Mouse (Mus musculus) embryonic facial prominence, embryonic 13.5 days (tissue): ENCODE measurements around the gene Wwox. TPM values are rescaled to one million over a fixed set of nuclear protein-coding genes. Genes with fewer than 3 reads are reported as not detected.

Experiments used
- ATAC-seq: fragments of 200-750 bp; cut with Nextera tagmentation; 2 replicates; pipeline ENCODE4 v1.8.0; 2017; ENCODE audit warnings: low read depth; ENCODE audit not compliant: insufficient number of reproducible peaks, insufficient read depth, low FRiP score, low TSS enrichment
- H3K27ac ChIP-seq: fragments of 300-500 bp; sonication (generic); 2 replicates; pipeline ENCODE4 v1.5.1; 2015; ENCODE audit warnings: moderate library complexity, mild to moderate bottlenecking, inconsistent platforms
- H3K27me3 ChIP-seq: fragments of 300-500 bp; sonication (generic); 2 replicates; pipeline ENCODE4 v1.6.1; 2015; ENCODE audit warnings: mild to moderate bottlenecking, inconsistent platforms
- H3K36me3 ChIP-seq: fragments of 300-500 bp; sonication (generic); 2 replicates; pipeline ENCODE4 v1.6.1; 2015; ENCODE audit warnings: mild to moderate bottlenecking, inconsistent platforms
- H3K4me1 ChIP-seq: fragments of 300-500 bp; sonication (generic); 2 replicates; pipeline ENCODE4 v1.6.1; 2015; ENCODE audit warnings: inconsistent platforms
- H3K4me2 ChIP-seq: fragments of 300-500 bp; sonication (generic); 2 replicates; pipeline ENCODE4 v1.6.1; 2015; ENCODE audit warnings: moderate library complexity, mild to moderate bottlenecking, inconsistent platforms
- H3K4me3 ChIP-seq: fragments of 300-500 bp; sonication (generic); 2 replicates; pipeline ENCODE4 v1.5.1; 2015; ENCODE audit warnings: mild to moderate bottlenecking, inconsistent platforms
- H3K9ac ChIP-seq: fragments of 300-500 bp; sonication (generic); 2 replicates; pipeline ENCODE4 v1.6.1; 2015; ENCODE audit warnings: mild to moderate bottlenecking, inconsistent platforms
- H3K9me3 ChIP-seq: fragments of 300-500 bp; sonication (generic); 2 replicates; pipeline ENCODE4 v1.6.1; 2016; ENCODE audit warnings: inconsistent platforms
- WGBS: fragments of 180-500 bp; shearing (Covaris S2); methylation state at CpG from one replicate; pipeline ENCODE4 v1.1.7; 2015; ENCODE audit warnings: mixed read lengths; 5-methylcytosine and 5-hydroxymethylcytosine counted together
- polyA plus RNA-seq: library from polyadenylated mRNA; unstranded; fragments of >200 nt; fragmentation: Nextera tagmentation; extraction: Ambion mirVana; gene quantifications from 2 replicates; pipeline ENCODE4 v1.2.1, GENCODE M21; 2015

The Wwox gene
- polyA plus RNA-seq, 1 experiment from 2014 or later, result 11.5 TPM

GRCm38 (mm10) chr8:115064691-115065090 lies 625.2 kb downstream of the Wwox start:
- H3K9me3 ChIP-seq, result no peaks in the 10 kb centered on the region

GRCm38 (mm10) chr8:115065386-115065785 lies 625.9 kb downstream of the Wwox start:
- H3K9ac ChIP-seq, result no peak overlapping the region
- peaks cover 8% of the 10 kb centered on the region; the same call in 1 of the 2 replicates for H3K4me1 ChIP-seq
- no peak overlapping the region for H3K27ac ChIP-seq
- no peak overlapping the region for H3K4me2 ChIP-seq
- ATAC-seq, result no peak
- H3K27me3 ChIP-seq, result 0 out of 2 replicates have a peak, but pooled peaks cover 7% of the 10 kb centered on the region
- no peaks in the 10 kb centered on the region for H3K9me3 ChIP-seq
- no peak overlapping the region for H3K4me3 ChIP-seq
- WGBS, result 67% methylated on average over 7 of the region's 7 CpGs
- H3K36me3 ChIP-seq, result no peaks in the 10 kb centered on the region

More at GRCm38 (mm10) chr8:115064691-115065090, 625.2 kb downstream of the Wwox start:
- H3K9ac ChIP-seq, result no peak overlapping the region
- no peaks in the 10 kb centered on the region for H3K36me3 ChIP-seq
- 87% methylated on average over 15 of the region's 15 CpGs for WGBS
- 0 out of 2 replicates have a peak, but pooled peaks cover 7% of the 10 kb centered on the region for H3K27me3 ChIP-seq
- peaks cover 9% of the 10 kb centered on the region for H3K4me1 ChIP-seq
- no peak overlapping the region for H3K27ac ChIP-seq
- no peak overlapping the region for H3K4me2 ChIP-seq
- no peak overlapping the region for H3K4me3 ChIP-seq
- no peak for ATAC-seq

GRCm38 (mm10) chr8:115066550-115067058 lies 627.1 kb downstream of the Wwox start:
- H3K4me3 ChIP-seq, result no peak overlapping the region
- ATAC-seq, result no peak

GRCm38 (mm10) chr8:115068723-115069122 lies 629.3 kb downstream of the Wwox start:
- Histone ChIP-seq H3K27ac (no peak overlapping the region), H3K4me2 (no peak overlapping the region), H3K36me3 (no peaks in the 10 kb centered on the region), H3K9ac (no peak overlapping the region), H3K4me3 (no peak overlapping the region), H3K9me3 (no peaks in the 10 kb centered on the region), H3K4me1 (peaks cover 8% of the 10 kb centered on the region; the same call in 1 of the 2 replicates), H3K27me3 (0 out of 2 replicates have a peak, but pooled peaks cover 7% of the 10 kb centered on the region)
- WGBS, result 65% methylated on average over 5 of the region's 5 CpGs
- ATAC-seq, result no peak

More at GRCm38 (mm10) chr8:115066550-115067058, 627.1 kb downstream of the Wwox start:
- no peaks in the 10 kb centered on the region for H3K36me3 ChIP-seq
- H3K27ac ChIP-seq, result no peak overlapping the region
- no peak overlapping the region for H3K9ac ChIP-seq
- H3K4me2 ChIP-seq, result no peak overlapping the region
- no peaks in the 10 kb centered on the region for H3K9me3 ChIP-seq
- H3K4me1 ChIP-seq, result peaks cover 8% of the 10 kb centered on the region; the same call in 1 of the 2 replicates
- H3K27me3 ChIP-seq, result 0 out of 2 replicates have a peak, but pooled peaks cover 7% of the 10 kb centered on the region
- WGBS, result 90% methylated on average over 8 of the region's 8 CpGs

- H3K9ac ChIP-seq, result no peak overlapping the region
- H3K36me3 ChIP-seq, result no peaks in the 10 kb centered on the region
- H3K9me3 ChIP-seq, result no peaks in the 10 kb centered on the region
- 49% methylated on average over 3 of the region's 3 CpGs for WGBS
- ATAC-seq, result no peak
- 0 out of 2 replicates have a peak, but pooled peaks cover 7% of the 10 kb centered on the region for H3K27me3 ChIP-seq
- no peak overlapping the region for H3K27ac ChIP-seq
- no peak overlapping the region for H3K4me3 ChIP-seq
- H3K4me2 ChIP-seq, result no peak overlapping the region
- H3K4me1 ChIP-seq, result peaks cover 8% of the 10 kb centered on the region; the same call in 1 of the 2 replicates
These were observed 630.8 kb downstream of the Wwox start for GRCm38 (mm10) chr8:115070225-115070624.

- 82% methylated on average over 12 of the region's 12 CpGs for WGBS
- H3K4me1 ChIP-seq, result peaks cover 8% of the 10 kb centered on the region; the same call in 1 of the 2 replicates
- no peak for ATAC-seq
- no peaks in the 10 kb centered on the region for H3K9me3 ChIP-seq
- no peak overlapping the region for H3K4me2 ChIP-seq
- H3K27ac ChIP-seq, result no peak overlapping the region
- no peaks in the 10 kb centered on the region for H3K27me3 ChIP-seq
- H3K36me3 ChIP-seq, result no peaks in the 10 kb centered on the region
- H3K4me3 ChIP-seq, result no peak overlapping the region
- H3K9ac ChIP-seq, result no peak overlapping the region
These were observed 631.8 kb downstream of the Wwox start for GRCm38 (mm10) chr8:115071231-115071630.

GRCm38 (mm10) chr8:115078296-115078695 lies 638.8 kb downstream of the Wwox start:
- no peak for ATAC-seq
- WGBS, result 78% methylated on average over 7 of the region's 7 CpGs
- Histone ChIP-seq H3K4me1 (0 out of 2 replicates have a peak, but pooled peaks cover 7% of the 10 kb centered on the region), H3K27ac (no peak overlapping the region), H3K9ac (no peak overlapping the region), H3K36me3 (no peaks in the 10 kb centered on the region), H3K4me3 (no peak overlapping the region), H3K4me2 (no peak overlapping the region), H3K27me3 (no peaks in the 10 kb centered on the region), H3K9me3 (no peaks in the 10 kb centered on the region)

GRCm38 (mm10) chr8:115081302-115082207 lies 642.1 kb downstream of the Wwox start:
- Histone ChIP-seq H3K27ac (no peak overlapping the region), H3K36me3 (no peaks in the 10 kb centered on the region), H3K9me3 (no peaks in the 10 kb centered on the region), H3K9ac (no peak overlapping the region), H3K27me3 (no peaks in the 10 kb centered on the region), H3K4me1 (0 out of 2 replicates have a peak, but pooled peaks cover 7% of the 10 kb centered on the region), H3K4me3 (no peak overlapping the region), H3K4me2 (no peak overlapping the region)
- no peak for ATAC-seq
- 67% methylated on average over 7 of the region's 7 CpGs for WGBS

- no peak for ATAC-seq
- H3K9me3 ChIP-seq, result no peaks in the 10 kb centered on the region; the same call in 1 of the 2 replicates
- no peak overlapping the region for H3K4me2 ChIP-seq
- H3K27me3 ChIP-seq, result no peaks in the 10 kb centered on the region
- H3K9ac ChIP-seq, result no peak overlapping the region
- H3K4me3 ChIP-seq, result no peak overlapping the region
- H3K36me3 ChIP-seq, result no peaks in the 10 kb centered on the region
- no peak overlapping the region for H3K27ac ChIP-seq
- H3K4me1 ChIP-seq, result no peaks in the 10 kb centered on the region
These were observed 648.7 kb downstream of the Wwox start for GRCm38 (mm10) chr8:115088162-115088561.

- ATAC-seq, result no peak
- Histone ChIP-seq H3K4me3 (no peak overlapping the region), H3K4me2 (no peak overlapping the region), H3K9ac (no peak overlapping the region), H3K4me1 (no peaks in the 10 kb centered on the region), H3K36me3 (no peaks in the 10 kb centered on the region), H3K27ac (no peak overlapping the region), H3K9me3 (no peaks in the 10 kb centered on the region; the same call in 1 of the 2 replicates), H3K27me3 (no peaks in the 10 kb centered on the region)
- WGBS, result 79% methylated on average over 7 of the region's 7 CpGs
These were observed 650.3 kb downstream of the Wwox start for GRCm38 (mm10) chr8:115089744-115090143.

- Histone ChIP-seq H3K9me3 (no peaks in the 10 kb centered on the region; the same call in 1 of the 2 replicates), H3K27ac (no peak overlapping the region), H3K4me1 (no peaks in the 10 kb centered on the region), H3K27me3 (no peaks in the 10 kb centered on the region), H3K4me2 (no peak overlapping the region), H3K9ac (no peak overlapping the region), H3K4me3 (no peak overlapping the region), H3K36me3 (no peaks in the 10 kb centered on the region)
- 73% methylated on average over 5 of the region's 5 CpGs for WGBS
- no peak for ATAC-seq
These were observed 650.7 kb downstream of the Wwox start for GRCm38 (mm10) chr8:115090202-115090601.
